Mouse (Mus musculus) left cerebral cortex, adult 8-10 months (tissue): ENCODE measurements around the gene Ctse. TPM values are rescaled to one million over a fixed set of nuclear protein-coding genes. Genes with fewer than 3 reads are reported as not detected.

Experiments used
- DNase-seq, 2 experiments: peaks; one replicate each; pipeline ENCODE4 v3.0.0; 2022; ENCODE audit warnings: low spot score in 2 of 2
- total RNA-seq, 4 experiments: library from RNA; stranded (reverse); gene quantifications; 2 replicates each; pipeline ENCODE4 v1.2.4; 2022

The Ctse gene
- total RNA-seq, 4 experiments from 2014 or later, result 3.4 to 5.1 TPM; not detected in 2

DNA sequence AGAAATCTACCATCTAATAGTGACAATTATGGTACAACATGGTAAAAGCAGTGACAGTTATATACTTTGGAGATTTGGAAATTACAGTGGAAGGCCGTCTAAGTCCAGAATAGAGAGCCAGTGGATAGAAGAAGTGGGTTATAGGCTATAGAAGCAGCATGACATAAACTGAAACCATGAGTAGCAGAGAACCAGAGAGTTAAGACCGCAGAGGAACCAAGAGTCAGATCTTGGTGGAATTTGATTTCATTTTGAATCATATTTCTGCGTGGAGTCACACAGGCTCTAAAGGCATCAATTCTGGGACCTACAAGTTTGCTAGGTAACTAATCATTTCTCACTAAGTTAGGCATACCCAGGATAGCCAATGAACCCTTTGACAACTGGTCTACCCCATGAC, 60.7 kb downstream of the Ctse start:
- no peak for DNase-seq

DNA sequence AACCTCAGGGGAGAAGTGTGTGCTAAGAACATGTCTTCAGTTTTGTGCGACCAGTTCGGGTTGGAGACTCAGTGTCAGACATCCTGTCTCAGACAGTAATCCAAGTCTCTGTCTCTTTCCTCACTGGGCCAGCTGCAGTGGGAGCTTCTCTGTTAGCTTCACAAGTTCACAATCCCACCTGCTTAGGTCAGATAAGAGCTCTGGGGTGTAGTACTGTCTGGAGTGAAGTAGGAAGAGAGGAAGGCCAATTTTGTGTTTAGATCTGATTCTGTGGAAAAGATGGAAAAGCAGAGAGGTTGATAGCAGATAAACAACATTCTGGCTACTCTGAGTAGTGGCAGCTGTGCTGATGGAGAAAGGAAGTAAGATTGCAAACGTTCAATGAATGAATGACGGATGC, 61.5 kb downstream of the Ctse start:
- no peak for DNase-seq

DNA sequence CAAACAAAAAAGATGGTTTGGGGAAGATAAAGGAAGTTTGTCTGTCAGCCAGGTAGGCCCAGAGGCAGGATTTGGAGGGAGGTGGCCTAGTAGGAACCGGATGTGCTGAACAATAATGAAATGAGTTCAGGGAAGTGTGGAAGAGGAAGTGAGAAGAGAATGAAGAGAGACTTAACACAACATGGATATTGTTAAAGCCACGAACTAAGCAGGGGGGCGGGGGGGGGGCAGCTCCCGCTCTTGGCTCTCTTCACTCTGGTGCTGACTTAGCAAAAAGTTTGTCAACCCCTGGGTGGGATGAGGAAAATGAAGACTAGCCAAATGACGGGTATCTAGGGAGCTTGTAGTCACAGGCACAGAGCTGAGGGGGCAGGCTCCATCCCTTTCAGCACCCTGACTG, 62.3 kb downstream of the Ctse start:
- no peak for DNase-seq

DNA sequence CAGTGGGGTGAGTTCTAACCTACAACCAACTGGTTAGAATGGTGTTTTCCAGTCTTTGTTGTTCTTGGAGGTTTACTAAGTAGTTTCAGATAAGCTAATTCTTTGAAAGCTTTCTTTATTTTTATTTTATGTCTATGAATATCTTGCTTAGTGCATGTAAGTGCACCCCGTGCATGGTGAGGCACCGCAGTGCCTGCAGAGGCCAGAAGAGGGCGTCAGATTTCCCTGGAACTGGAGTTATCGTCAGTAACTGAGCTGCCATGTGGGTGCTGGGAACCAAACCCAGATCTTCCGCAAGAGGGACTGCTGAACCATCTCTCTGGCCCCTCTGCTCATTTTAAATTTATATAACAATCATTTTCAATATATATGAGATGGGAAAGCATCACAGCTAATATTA, 63.3 kb downstream of the Ctse start:
- DNase-seq, result no peak

- DNase-seq, result no peak
Observed at GRCm38 (mm10) chr1:131702094-131702766, 64.1 kb downstream of the Ctse start.

DNA sequence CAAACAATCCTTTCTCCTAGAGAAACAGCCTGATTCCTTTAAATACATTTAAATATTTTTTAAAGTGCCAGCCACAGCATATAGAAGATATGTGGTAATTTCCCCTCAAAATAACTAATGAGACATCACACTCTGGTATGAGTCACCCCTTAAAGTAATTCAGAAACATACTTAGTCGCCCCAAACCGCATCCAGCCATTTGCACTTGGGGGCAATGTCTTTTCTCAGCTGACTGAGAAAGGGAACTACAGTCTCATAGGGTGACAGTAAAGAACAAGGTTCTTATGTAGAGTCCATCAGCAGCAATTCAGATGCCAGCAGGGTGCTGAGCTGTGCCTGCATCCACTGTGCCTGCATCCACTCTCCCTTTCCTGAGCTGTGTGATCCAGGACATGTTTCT, 65.4 kb downstream of the Ctse start:
- DNase-seq, result no peak

DNA sequence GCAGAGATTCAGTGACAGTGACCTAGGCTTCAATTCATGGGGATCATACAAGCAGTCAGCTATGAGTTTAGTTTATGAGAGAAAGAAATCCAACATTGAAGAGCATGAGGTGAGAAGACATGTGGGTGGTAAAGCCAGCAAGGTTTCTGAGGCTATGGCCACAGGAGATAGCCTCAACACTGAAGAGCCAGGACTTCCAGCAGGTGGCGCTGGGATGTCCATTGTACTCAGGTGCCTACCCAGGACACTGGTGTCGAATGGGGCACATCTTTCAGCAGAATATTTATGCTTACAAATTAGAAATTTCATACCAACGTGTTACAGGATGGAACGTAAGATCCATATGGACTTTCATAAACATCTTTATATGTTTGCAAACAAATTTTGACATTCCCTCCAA, 70.2 kb downstream of the Ctse start:
- DNase-seq, result peak in 1 of 2 experiments; percentile 29

- no peak for DNase-seq
Observed at GRCm38 (mm10) chr1:131711518-131711917, 73.4 kb downstream of the Ctse start.

- DNase-seq, result peak; percentile 54 to 63
Observed at GRCm38 (mm10) chr1:131712386-131712785, 74.3 kb downstream of the Ctse start.

DNA sequence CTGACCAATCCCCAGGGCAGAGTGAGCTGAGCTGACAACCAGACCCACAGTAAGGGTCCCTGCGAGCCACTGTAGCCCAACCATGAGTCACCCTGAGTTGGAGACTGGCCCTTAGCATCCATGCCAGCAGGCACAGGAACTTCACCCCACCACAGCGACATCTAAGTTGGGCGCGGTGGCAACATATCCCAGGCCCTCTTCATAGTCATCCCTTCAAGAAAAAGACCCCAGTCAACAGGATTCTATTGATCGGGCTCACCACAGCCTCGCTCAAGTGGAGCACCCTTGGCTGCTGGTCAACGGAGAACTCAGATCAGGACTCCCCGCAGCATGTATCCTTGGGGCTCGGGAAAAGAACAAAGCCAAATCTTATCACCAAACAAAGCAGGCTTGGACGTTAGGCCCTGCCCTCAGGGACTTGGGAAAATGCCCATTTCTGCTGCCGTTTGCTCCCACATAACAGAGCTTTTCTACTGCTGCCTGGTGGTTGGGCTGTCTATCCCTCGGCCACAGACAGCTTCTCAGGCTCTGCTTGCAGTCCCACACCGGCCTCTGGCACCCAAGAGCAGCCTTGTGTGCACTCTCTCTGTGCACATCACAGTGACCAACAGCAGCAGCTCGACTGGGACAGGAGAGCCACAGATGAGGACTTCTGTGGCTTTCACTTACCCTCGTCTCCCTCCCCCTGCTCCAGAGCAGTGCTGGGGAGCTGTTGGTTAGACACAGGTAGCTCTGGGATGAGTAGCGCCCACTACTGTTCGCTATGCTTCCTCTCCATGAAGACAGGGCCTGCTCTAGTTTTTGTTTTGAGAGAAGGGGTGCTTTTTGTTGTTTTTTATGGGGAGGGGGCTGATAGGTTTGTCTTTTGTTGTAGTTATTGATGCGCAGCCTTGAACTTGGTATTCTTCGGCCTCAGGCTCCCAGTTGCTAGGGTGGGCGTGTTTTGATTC, 76.6 kb downstream of the Ctse start:
- no peak for DNase-seq

DNA sequence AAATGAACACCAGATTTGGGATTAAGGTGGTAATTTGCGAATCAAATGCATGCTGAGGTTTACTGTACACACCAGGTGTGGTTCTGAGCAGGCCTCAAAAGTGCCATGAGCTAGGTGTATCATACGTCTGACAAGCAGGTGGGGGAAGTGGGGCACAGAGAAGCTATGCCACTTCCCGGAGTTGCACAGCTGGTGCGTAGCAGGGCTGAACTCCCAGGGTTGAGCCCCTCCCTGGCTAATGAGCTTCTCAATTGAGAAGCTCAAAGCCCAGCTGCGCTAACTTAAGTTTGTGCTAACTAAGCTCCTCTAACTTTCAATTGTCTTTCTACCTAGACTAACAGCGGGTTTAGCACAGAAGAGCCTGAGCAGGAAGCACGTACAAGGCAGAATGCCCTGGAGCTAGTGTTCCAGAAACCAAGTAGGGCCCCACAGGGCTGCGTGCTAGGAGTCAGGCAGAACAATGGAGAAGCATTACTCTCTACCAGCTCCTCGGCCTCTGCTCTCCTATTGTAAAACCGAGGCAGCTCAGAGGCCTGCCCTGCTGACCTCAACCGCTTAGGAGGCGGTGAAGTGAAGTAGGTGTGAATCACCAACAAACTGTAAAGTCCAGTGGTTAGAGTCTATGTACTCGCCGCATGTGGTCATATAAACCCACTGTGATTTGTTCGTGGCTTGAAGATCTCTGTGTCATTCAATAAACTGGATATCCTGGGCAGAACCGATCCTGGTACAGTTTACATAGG, 81.0 kb downstream of the Ctse start:
- DNase-seq, result no peak

GRCm38 (mm10) chr1:131721989-131722388, 83.9 kb downstream of the Ctse start:
- DNase-seq, result no peak

- DNase-seq, result no peak
Observed at GRCm38 (mm10) chr1:131723549-131723948, 85.4 kb downstream of the Ctse start.

Other genes with a start within 250 kb of the Ctse start
- 10 to 100 TPM; 70.7 to 81.5 (median 76.7) TPM for gene Srgap2, start 111.0 kb upstream of the Ctse start, total RNA-seq
- gene Fam72a, start 110.4 kb upstream of the Ctse start, total RNA-seq, result 1 to 10 TPM; 1.1 to 1.5 (median 1.3) TPM
- not detected for gene Avpr1b, start 39.1 kb upstream of the Ctse start, total RNA-seq
- 1 to 10 TPM; 1.2 to 7.3 (median 3.3) TPM for gene Rab7b, start 50.4 kb downstream of the Ctse start, total RNA-seq
- under 1 TPM in 2 of 4 experiments, not detected in 2; 0.06 to 0.13 TPM for gene Slc26a9, start 105.7 kb downstream of the Ctse start, total RNA-seq
- 1 to 10 TPM; 2.1 to 3.3 (median 2.4) TPM for gene Pm20d1, start 159.1 kb downstream of the Ctse start, total RNA-seq
- 10 to 100 TPM; 49.4 to 56.1 (median 53.7) TPM for gene Slc41a1, start 189.2 kb downstream of the Ctse start, total RNA-seq
- gene Rab29, start 228.9 kb downstream of the Ctse start, total RNA-seq, result 1 to 10 TPM; 4.7 to 6.7 (median 6.1) TPM